Mouse (Mus musculus): ENCODE measurements around the gene Fcgrt.
A peak's percentile ranks its signal among the peaks of the same experiment; 100 is the strongest.

Fcgrt gene

DNA sequence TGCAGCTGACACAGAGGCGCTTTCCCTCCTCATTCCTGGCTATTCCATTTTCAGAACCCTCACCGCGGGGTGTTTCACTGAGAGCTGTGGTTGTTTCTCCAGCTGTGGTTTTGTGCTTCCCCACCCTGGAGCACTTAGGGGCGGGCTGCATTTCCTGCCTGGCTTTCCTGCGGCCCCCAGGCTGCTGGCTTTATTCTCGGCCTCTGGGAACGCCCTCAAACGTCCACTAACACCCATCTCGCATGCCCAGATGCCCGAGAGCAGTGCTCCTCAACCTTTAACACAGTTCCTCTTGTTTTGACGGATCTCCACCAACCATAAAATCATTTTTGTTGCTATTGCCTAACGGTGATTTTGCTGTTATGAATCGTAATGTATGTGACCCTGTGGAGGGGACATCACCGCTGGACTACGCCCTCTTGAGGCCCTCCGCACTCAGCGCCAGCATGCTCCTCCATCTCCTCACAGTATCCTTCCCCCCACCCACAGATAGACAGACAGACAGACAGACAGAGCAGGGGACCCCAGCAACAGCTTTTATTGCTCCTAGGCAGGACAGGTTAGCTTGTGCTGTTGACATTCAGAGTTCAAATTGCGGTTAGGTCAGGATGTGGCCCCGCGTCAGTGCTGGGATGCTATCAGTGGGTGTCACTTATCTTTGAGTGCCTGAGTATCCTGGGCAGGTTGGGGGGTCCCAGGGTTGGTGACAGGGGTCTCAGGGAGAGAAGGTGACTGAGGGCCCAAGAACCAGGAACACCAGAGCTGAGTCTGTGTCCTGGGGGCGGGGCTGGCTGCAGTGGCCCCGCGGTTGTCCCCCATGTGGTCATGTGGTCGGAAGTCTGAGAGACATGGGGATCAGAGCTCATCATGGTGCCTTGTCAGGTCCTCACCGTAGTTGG is 21.0 kb downstream of the Fcgrt start:
- DNase-seq = peak; percentile 70 to 72

- DNase-seq = no peak
Observed at GRCm38 (mm10) chr7:45081016-45081415, 22.6 kb downstream of the Fcgrt start.

GRCm38 (mm10) chr7:45079856-45080255 is 23.8 kb downstream of the Fcgrt start:
- DNase-seq = peak; percentile 88 to 91

GRCm38 (mm10) chr7:45078513-45078912 is 25.1 kb downstream of the Fcgrt start:
- peak; percentile 67 to 76 for DNase-seq

DNA sequence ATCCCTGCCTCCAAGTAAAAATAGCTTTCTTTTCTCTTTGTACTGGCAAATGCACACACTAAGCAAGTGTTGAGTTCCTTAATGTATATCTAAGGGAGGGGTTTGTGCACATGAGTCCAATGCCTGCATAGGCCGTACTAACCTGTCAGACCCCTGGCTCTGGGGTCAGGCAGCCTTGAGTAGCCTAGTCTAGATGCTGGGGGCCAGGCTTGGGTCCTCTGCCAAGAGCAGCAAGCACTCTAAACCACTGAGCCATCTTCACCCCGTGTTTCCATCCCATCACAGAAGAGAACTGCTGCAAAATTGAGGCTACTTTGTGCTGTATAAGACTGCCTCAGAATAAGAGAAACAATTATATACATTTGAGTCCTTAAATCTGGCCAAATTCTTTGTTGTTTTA is 25.8 kb downstream of the Fcgrt start:
- no peak for DNase-seq

GRCm38 (mm10) chr7:45077322-45077721 is 26.3 kb downstream of the Fcgrt start:
- no peak for DNase-seq

DNA sequence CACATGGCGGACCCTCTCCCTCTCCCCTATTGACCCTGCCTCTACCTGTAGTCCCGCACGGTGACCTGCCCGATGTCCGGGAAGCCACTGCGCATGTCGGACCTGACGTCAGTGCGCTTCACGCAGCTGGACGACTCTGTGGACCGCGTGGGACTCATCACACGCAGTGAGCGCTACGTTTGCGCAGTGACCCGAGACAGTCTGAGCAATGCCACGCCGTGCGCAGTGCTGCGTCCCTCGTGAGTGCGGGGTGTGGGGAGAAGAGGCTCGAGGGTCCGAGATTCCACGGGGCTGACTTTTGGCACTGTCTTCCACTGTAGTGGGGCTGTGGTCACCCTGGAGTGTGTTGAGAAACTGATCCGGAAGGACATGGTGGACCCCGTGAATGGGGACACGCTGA is 27.1 kb downstream of the Fcgrt start:
- DNase-seq = no peak

GRCm38 (mm10) chr7:45075405-45075804 is 28.2 kb downstream of the Fcgrt start:
- no peak for DNase-seq

- no peak for DNase-seq
Observed at GRCm38 (mm10) chr7:45073949-45074348, 29.7 kb downstream of the Fcgrt start.

DNA sequence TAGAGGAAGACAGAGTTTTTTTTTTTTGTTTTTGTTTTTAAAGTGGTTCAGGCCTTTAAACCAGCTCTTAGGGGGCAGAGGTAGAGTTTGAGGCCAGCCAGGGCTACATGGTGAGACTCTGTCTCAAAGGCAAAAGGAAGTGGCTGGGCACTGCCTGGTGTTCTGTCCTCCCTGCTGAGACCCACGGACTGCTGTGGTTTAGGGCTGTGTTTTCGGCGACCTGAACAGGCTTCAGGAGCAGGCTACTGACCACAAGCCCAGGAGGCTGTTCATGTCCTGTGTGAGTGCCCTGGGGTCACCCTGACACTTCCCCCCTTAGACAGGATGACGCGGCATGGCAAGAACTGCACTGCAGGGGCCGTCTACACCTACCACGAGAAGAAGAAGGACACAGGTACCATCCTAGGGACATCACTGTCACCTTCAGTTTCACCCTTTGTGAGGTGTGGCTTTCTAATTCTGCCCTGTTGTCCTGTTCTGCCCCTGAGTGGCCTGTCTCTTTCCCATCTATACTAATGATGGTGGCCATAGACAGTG is 30.4 kb downstream of the Fcgrt start:
- no peak for DNase-seq

- no peak for DNase-seq
Observed at GRCm38 (mm10) chr7:45072230-45072629, 31.4 kb downstream of the Fcgrt start.

DNA sequence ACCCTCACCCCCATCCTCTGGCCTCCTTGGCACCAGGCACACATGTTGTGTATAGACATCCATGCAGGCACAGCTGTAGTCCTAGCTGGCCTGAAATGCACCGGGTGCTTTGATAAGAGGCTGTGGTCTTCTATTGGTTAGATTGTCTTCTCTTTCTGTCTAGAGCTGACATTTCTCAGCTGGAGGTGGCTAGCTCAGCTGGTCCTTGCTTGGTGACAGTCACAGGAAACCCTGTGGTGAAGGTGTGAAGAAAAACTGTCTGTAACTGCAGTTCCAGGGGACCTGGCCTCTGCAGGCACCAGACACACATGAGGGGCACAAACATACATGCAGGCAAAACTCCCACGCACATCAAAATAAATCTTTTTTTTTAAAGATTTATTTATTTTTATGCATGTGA is 34.0 kb downstream of the Fcgrt start:
- DNase-seq = no peak

DNA sequence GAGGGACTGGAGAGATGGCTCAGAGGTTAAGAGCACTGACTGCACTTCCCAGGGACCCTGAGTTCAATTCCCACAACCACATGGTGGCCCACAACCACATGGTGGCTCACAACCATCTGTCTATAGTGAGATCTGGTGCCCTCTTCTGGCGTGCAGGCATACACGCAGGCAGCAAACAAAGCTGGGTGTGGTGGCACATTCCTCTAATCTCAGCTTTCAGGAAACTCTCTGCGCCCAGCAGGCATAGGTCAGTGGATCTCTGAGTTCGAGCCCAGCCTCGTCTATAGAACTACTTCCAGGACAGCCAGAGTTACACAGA is 35.7 kb downstream of the Fcgrt start:
- DNase-seq = peak; percentile 55 to 65

DNA sequence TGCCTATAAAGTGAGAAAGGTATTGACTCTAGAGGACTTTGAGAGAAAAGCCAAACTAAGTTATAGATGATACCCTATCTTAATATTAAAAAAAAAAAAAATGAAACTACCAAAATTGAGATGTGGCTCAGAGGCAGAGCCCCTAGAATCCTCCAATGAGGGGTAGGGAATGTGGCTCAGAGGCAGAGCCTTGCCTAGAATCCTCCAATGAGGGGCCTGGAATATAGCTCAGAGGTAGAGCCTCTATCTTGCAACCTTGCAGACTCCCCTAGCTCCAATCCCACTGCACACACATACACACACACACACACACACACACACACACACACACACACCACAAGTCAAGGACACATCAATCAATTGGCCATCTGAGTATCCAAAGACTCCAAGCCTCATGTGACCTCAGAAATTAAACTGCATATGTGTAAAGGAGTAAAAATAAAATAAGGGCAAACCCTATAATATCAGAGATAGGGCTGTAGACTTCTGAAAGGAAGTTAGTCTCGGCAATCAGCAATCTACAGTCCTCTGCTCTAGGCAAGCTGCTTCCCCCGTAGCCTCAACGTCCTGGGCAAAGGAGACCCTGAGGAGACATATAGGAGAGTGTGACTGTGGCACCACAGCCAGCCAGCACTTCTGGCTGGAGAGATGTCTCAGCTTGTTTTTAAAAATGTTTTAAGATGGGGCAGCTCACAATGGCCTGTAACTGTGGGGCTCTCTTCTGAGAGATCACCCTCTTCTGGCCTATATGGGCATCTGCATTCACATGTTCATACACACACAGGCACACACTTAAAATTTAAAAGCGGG is 36.3 kb downstream of the Fcgrt start:
- DNase-seq = no peak

DNA sequence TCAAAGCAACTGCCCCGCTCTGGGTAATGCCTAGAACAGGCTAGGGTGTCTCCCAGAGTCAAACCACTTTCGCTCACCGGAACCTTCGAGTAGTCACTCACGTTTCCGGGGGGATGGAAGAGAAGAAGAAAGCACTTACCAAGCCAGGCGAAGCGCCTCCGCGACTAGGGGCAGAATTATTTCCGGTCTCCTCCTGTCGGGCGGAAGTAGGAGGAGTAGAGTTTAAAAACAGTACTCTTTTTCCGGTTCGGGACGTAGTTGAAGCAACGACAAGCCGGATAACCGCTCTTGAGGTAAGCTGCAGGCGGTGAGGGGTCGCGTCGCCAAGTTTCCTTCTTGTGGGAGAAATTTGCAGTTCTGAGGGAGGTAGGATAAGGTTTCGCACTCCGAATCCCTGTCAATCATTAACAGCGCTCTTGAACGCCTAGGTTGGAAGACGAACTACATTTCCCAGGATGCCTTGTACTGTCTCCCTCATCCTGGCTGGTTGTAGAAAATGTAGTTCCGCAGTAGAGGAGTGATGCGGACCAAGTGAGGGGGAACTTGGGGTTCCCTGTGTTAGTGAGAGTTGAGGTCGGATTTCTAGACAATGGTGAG is 41.3 kb downstream of the Fcgrt start, which contains the start of the genes Nosip and Prrg2:
TSS of gene Nosip (plus strand) at position 191 of the 597 bp plus-strand sequence.
TSS of gene Prrg2 (minus strand) at position 439 of the 597 bp plus-strand sequence.
- peak; percentile 96 to 97 for DNase-seq

GRCm38 (mm10) chr7:45061532-45062075 is 42.0 kb downstream of the Fcgrt start:
- DNase-seq = peak; percentile 75 to 84

GRCm38 (mm10) chr7:45060632-45061122 is 43.0 kb downstream of the Fcgrt start:
- no peak for DNase-seq

GRCm38 (mm10) chr7:45058607-45059571 is 44.8 kb downstream of the Fcgrt start:
- no peak for DNase-seq

DNA sequence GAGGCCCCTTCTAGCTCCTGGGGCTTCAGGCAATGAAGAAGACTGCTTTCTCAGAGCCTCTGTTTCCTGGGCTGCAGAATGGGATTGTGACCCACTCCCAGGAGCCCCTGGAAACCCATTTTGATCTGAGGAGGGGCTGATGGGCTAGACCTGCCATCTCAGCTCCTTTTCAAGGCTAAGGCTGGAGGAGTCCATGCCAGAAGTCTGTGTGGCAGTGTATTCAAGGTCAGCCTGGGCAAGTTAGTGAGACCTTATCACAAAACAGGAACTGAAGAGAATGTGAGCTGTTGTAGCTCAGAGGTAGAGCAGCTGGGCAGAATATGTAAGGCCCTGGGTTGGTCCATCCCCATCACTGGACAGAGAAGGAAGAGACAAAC is 46.7 kb downstream of the Fcgrt start:
- DNase-seq = no peak

GRCm38 (mm10) chr7:45056329-45056971 is 47.2 kb downstream of the Fcgrt start:
- no peak for DNase-seq
